Mouse (Mus musculus): Measurements from ENCODE around the gene Chn2. TPM values are rescaled to one million over a fixed set of nuclear protein-coding genes. Genes with fewer than 3 reads are reported as not detected.

The Chn2 gene
- polyA plus RNA-seq, 1 experiment: 5.6 TPM

GRCm38 (mm10) chr6:54257552-54257951 lies 218.2 kb downstream of the Chn2 start:
- no peaks in the 10 kb centered on the region for H3K36me3 ChIP-seq (ENCODE audit: control insufficient read depth, insufficient read depth, low read length, poor library complexity, severe bottlenecking)
- H3K27ac ChIP-seq (ENCODE audit: insufficient read depth, low read length): no peak overlapping the region
- no peaks in the 10 kb centered on the region for H3K9me3 ChIP-seq (replicated peaks; ENCODE audit: control insufficient read depth, insufficient read depth, low read length, poor library complexity, severe bottlenecking)
- TF ChIP-seq POLR2A (IDR thresholded peaks at IDR 0.05; ENCODE audit: insufficient read depth, low read length) (no peak), CTCF (IDR thresholded peaks at IDR 0.05; ENCODE audit: low read depth, low read length) (no peak), EP300 (IDR thresholded peaks at IDR 0.05; ENCODE audit: insufficient read depth, low read depth, low read length) (no peak)
- no peak overlapping the region for H3K4me3 ChIP-seq (ENCODE audit: low read depth, low read length)
- H3K9ac ChIP-seq (ENCODE audit: low read depth, poor library complexity, severe bottlenecking): no peak overlapping the region
- H3K4me1 ChIP-seq (ENCODE audit: control insufficient read depth, insufficient read depth, low read length): no peaks in the 10 kb centered on the region
- no peaks in the 10 kb centered on the region for H3K27me3 ChIP-seq (ENCODE audit: control insufficient read depth, insufficient read depth, low read length, poor library complexity, severe bottlenecking)

GRCm38 (mm10) chr6:54258462-54258861 lies 219.1 kb downstream of the Chn2 start:
- no peaks in the 10 kb centered on the region for H3K9me3 ChIP-seq (replicated peaks; ENCODE audit: control insufficient read depth, insufficient read depth, low read length, poor library complexity, severe bottlenecking)
- no peak overlapping the region for H3K27ac ChIP-seq (ENCODE audit: insufficient read depth, low read length)
- no peak overlapping the region for H3K4me3 ChIP-seq (ENCODE audit: low read depth, low read length)
- no peak overlapping the region for H3K9ac ChIP-seq (ENCODE audit: low read depth, poor library complexity, severe bottlenecking)
- TF ChIP-seq POLR2A (IDR thresholded peaks at IDR 0.05; ENCODE audit: insufficient read depth, low read length) (no peak), CTCF (IDR thresholded peaks at IDR 0.05; ENCODE audit: low read depth, low read length) (no peak), EP300 (IDR thresholded peaks at IDR 0.05; ENCODE audit: insufficient read depth, low read depth, low read length) (no peak)
- H3K27me3 ChIP-seq (ENCODE audit: control insufficient read depth, insufficient read depth, low read length, poor library complexity, severe bottlenecking): no peaks in the 10 kb centered on the region
- no peaks in the 10 kb centered on the region for H3K36me3 ChIP-seq (ENCODE audit: control insufficient read depth, insufficient read depth, low read length, poor library complexity, severe bottlenecking)
- H3K4me1 ChIP-seq (ENCODE audit: control insufficient read depth, insufficient read depth, low read length): no peaks in the 10 kb centered on the region

- no peak overlapping the region for H3K4me3 ChIP-seq (ENCODE audit: low read depth, low read length)
- H3K27ac ChIP-seq (ENCODE audit: insufficient read depth, low read length): no peak overlapping the region
- H3K27me3 ChIP-seq (ENCODE audit: control insufficient read depth, insufficient read depth, low read length, poor library complexity, severe bottlenecking): no peaks in the 10 kb centered on the region
- TF ChIP-seq EP300 (IDR thresholded peaks at IDR 0.05; ENCODE audit: insufficient read depth, low read depth, low read length): no peak
- no peak for TF ChIP-seq POLR2A (IDR thresholded peaks at IDR 0.05; ENCODE audit: insufficient read depth, low read length)
- no peak for TF ChIP-seq CTCF (IDR thresholded peaks at IDR 0.05; ENCODE audit: low read depth, low read length)
- H3K9ac ChIP-seq (ENCODE audit: low read depth, poor library complexity, severe bottlenecking): no peak overlapping the region
- no peaks in the 10 kb centered on the region for H3K4me1 ChIP-seq (ENCODE audit: control insufficient read depth, insufficient read depth, low read length)
- H3K9me3 ChIP-seq (replicated peaks; ENCODE audit: control insufficient read depth, insufficient read depth, low read length, poor library complexity, severe bottlenecking): no peaks in the 10 kb centered on the region
- no peaks in the 10 kb centered on the region for H3K36me3 ChIP-seq (ENCODE audit: control insufficient read depth, insufficient read depth, low read length, poor library complexity, severe bottlenecking)
Observed at GRCm38 (mm10) chr6:54262732-54263131, 223.4 kb downstream of the Chn2 start.

GRCm38 (mm10) chr6:54263890-54264289 lies 224.5 kb downstream of the Chn2 start:
- no peak overlapping the region for H3K9ac ChIP-seq (ENCODE audit: low read depth, poor library complexity, severe bottlenecking)
- no peaks in the 10 kb centered on the region for H3K9me3 ChIP-seq (replicated peaks; ENCODE audit: control insufficient read depth, insufficient read depth, low read length, poor library complexity, severe bottlenecking)
- H3K27ac ChIP-seq (ENCODE audit: insufficient read depth, low read length): no peak overlapping the region
- no peaks in the 10 kb centered on the region for H3K4me1 ChIP-seq (ENCODE audit: control insufficient read depth, insufficient read depth, low read length)
- no peak for TF ChIP-seq POLR2A (IDR thresholded peaks at IDR 0.05; ENCODE audit: insufficient read depth, low read length)
- no peak for TF ChIP-seq CTCF (IDR thresholded peaks at IDR 0.05; ENCODE audit: low read depth, low read length)
- no peak overlapping the region for H3K4me3 ChIP-seq (ENCODE audit: low read depth, low read length)
- no peaks in the 10 kb centered on the region for H3K36me3 ChIP-seq (ENCODE audit: control insufficient read depth, insufficient read depth, low read length, poor library complexity, severe bottlenecking)
- H3K27me3 ChIP-seq (ENCODE audit: control insufficient read depth, insufficient read depth, low read length, poor library complexity, severe bottlenecking): no peaks in the 10 kb centered on the region

GRCm38 (mm10) chr6:54264537-54264936 lies 225.2 kb downstream of the Chn2 start:
- H3K27me3 ChIP-seq (ENCODE audit: control insufficient read depth, insufficient read depth, low read length, poor library complexity, severe bottlenecking): no peaks in the 10 kb centered on the region
- no peaks in the 10 kb centered on the region for H3K4me1 ChIP-seq (ENCODE audit: control insufficient read depth, insufficient read depth, low read length)
- no peak overlapping the region for H3K27ac ChIP-seq (ENCODE audit: insufficient read depth, low read length)
- no peaks in the 10 kb centered on the region for H3K9me3 ChIP-seq (replicated peaks; ENCODE audit: control insufficient read depth, insufficient read depth, low read length, poor library complexity, severe bottlenecking)
- TF ChIP-seq EP300 (IDR thresholded peaks at IDR 0.05; ENCODE audit: insufficient read depth, low read depth, low read length): no peak
- no peak for TF ChIP-seq CTCF (IDR thresholded peaks at IDR 0.05; ENCODE audit: low read depth, low read length)
- no peak for TF ChIP-seq POLR2A (IDR thresholded peaks at IDR 0.05; ENCODE audit: insufficient read depth, low read length)
- H3K9ac ChIP-seq (ENCODE audit: low read depth, poor library complexity, severe bottlenecking): no peak overlapping the region
- H3K36me3 ChIP-seq (ENCODE audit: control insufficient read depth, insufficient read depth, low read length, poor library complexity, severe bottlenecking): no peaks in the 10 kb centered on the region
- H3K4me3 ChIP-seq (ENCODE audit: low read depth, low read length): no peak overlapping the region

GRCm38 (mm10) chr6:54265384-54265783 lies 226.0 kb downstream of the Chn2 start:
- TF ChIP-seq POLR2A (IDR thresholded peaks at IDR 0.05; ENCODE audit: insufficient read depth, low read length): no peak
- H3K4me1 ChIP-seq (ENCODE audit: control insufficient read depth, insufficient read depth, low read length): no peaks in the 10 kb centered on the region
- no peak overlapping the region for H3K27ac ChIP-seq (ENCODE audit: insufficient read depth, low read length)
- H3K4me3 ChIP-seq (ENCODE audit: low read depth, low read length): no peak overlapping the region
- no peaks in the 10 kb centered on the region for H3K36me3 ChIP-seq (ENCODE audit: control insufficient read depth, insufficient read depth, low read length, poor library complexity, severe bottlenecking)
- H3K27me3 ChIP-seq (ENCODE audit: control insufficient read depth, insufficient read depth, low read length, poor library complexity, severe bottlenecking): no peaks in the 10 kb centered on the region
- H3K9me3 ChIP-seq (replicated peaks; ENCODE audit: control insufficient read depth, insufficient read depth, low read length, poor library complexity, severe bottlenecking): no peaks in the 10 kb centered on the region
- no peak overlapping the region for H3K9ac ChIP-seq (ENCODE audit: low read depth, poor library complexity, severe bottlenecking)
